Mouse (Mus musculus) liver, embryonic 14.5 days (tissue): ENCODE measurements around the gene Atg2b.

Source experiments
- CTCF ChIP-seq: IDR thresholded peaks from 2 replicates; pipeline ENCODE4 v1.5.1; 2016; ENCODE audit warnings: antibody characterized with exemption, low read depth, control low read depth
- EP300 ChIP-seq: IDR thresholded peaks from 2 replicates; pipeline ENCODE4 v1.6.1; 2016; ENCODE audit warnings: antibody characterized with exemption, low read depth

GRCm38 (mm10) chr12:105574356-105574755, 110.7 kb downstream of the Atg2b start:
- no peak for TF ChIP-seq CTCF
- no peak for TF ChIP-seq EP300
